Mouse (Mus musculus) c-Kit-positive CD71-positive TER-119-positive erythroid progenitor cells, embryonic 14.5 days (primary cell): Measurements from ENCODE around the gene Olfr1495.
"Not testable (repeated sequence)": the region's sequence is repeated elsewhere in the genome, so short reads cannot be mapped to it uniquely, and the experiment has no call there.

ENCODE experiments used
- DNase-seq: peaks from one replicate; pipeline ENCODE4 v3.0.0-alpha.2; 2013; ENCODE audit warnings: low spot score

The Olfr1495 gene

DNA sequence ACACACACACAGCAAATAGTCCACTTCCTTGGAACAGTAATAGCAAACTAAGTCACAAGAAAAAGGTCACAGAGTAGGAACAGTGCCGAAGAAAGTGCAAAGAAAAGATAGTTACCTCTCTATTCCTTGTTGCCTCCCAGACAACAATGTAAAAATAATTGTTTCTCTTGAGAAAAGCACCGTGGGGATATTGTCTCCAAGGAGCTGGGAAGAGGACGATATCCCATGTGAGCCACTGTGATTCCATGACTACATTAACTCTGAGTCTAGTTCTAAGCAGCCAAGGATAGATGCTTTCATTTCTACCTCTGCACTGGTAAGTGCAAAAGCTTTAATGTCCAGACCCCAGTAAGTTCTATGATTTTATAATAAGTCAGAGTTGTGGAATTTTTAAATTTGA is at the start of gene Olfr1495:
TSS of gene Olfr1495 (plus strand) at position 301 of the 400 bp plus-strand sequence.
- DNase-seq: no peak

DNA sequence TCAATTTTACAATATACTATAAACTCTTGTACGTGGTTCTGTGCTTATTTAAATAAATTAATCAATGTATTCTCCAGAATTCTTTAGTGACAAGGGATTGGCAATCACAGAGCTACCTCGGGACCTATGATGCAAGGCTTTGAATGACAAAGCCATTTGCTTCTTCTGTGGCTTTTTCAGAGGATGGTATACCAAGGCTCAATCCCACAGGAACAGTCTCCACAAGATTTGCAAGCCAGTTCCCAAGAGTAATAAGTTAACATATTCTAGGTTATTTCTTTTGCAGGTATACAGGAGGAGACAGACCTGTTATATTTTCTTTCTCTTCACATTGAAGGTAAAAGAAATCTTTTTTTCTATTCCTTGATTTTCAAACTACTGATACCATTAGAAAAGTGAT is 41.4 kb upstream of the Olfr1495 start, which contains the start of gene Olfr1493-ps1:
TSS of gene Olfr1493-ps1 (plus strand) at position 301 of the 400 bp plus-strand sequence.
- DNase-seq: no peak

DNA sequence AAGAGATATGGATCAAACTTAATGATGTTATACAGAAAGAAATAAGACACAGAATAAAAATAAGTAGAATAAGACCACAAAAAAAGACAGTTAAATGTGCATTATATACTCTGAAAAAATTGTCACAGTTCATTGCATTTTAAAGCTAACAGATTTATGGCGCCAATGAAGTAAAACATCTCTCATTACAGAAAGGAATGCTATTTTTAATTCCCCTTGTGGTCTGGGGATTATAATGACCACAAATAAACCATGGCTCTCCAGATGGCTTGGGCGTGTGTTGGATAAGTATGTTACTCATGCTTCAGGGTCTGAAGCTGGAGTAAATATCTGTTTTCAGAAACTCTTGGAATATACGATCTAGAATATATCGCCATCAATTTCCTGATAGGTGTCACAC is 25.0 kb upstream of the Olfr1495 start, which contains the start of gene Olfr1494:
TSS of gene Olfr1494 (plus strand) at position 301 of the 400 bp plus-strand sequence.
- no peak for DNase-seq

DNA sequence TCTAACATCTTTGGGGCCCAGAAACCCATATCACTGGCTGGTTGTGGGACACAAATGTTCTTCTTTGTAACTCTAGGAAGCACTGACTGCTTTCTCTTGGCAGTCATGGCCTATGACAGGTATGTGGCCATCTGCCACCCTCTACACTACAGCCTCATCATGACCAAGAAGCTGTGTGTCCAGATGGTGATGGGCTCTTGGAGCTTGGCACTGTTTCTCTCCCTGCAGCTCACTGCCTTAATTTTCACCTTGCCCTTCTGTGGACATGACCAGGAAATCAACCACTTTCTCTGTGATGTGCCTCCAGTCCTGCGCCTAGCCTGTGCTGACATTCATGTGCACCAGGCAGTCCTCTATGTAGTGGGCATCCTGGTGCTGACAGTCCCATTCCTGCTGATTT is 15.0 kb upstream of the Olfr1495 start:
- DNase-seq: no peak

DNA sequence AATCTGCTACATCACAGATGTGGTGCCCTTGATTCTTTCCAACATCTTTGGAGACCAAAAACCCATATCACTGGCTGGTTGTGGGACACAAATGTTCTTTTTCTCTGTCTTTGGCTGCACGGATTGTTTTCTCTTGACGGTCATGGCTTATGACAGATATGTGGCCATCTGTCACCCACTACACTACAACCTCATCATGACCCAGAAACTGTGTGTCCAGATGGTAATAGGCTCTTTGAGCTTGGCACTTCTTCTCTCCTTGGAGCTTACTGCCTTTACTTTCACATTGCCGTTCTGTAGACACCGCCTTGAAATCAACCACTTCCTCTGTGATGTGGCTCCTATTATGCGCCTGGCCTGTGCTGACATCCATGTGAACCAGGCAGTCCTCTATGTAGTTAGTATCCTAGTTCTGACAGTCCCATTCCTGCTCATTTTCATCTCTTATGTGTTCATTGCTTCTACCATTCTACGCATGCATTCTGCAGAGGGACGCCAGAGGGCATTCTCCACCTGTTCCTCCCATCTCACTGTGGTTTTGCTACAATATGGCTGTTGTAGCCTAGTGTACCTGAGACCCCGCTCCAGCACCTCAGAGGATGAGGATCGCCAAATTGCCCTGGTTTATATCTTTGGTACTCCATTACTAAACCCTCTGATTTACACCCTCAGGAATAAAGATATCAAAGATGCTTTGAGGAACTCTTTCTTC is 4.3 kb downstream of the Olfr1495 start:
- no peak for DNase-seq

DNA sequence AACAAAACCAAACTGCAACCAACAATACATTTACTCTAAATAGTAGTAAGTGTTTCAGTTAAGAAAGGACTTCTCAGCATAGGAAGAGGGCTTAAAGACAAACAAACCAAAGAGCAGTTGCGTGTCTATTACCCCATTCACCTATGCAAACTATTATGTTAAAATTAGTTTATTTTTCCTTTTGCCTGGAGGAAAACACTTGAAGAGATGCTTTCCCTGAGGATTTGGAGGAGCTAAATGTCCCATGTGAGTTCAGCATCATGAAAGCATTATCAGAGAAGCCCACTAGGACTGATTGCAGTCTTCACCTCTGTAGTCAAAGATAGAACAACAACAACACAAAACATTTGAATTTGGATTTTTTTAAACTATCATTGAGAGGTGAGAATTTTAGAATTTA is 13.2 kb downstream of the Olfr1495 start, which contains the start of gene Olfr1496:
TSS of gene Olfr1496 (plus strand) at position 301 of the 400 bp plus-strand sequence.
- no peak for DNase-seq

DNA sequence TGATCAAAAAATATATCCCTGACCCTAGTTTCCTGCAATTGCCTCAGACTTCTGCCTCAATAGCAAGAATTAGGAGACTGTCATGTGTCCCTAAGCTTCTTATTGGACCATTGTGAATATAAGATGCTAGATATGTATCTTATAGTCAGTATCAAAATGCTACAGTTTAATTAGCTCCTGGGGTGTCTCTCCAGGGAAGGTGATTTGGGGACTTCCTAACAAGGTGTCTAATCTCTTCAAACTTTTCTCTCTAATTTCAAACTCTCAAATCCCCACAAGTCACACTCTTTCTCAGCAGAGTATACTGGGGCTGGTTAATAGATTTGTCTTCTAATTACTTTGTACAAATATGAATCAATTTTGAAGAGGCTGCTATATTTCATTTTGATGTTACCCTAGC is 33.7 kb downstream of the Olfr1495 start, which contains the start of gene Olfr1497:
TSS of gene Olfr1497 (minus strand) at position 101 of the 400 bp plus-strand sequence.
- no peak for DNase-seq

DNA sequence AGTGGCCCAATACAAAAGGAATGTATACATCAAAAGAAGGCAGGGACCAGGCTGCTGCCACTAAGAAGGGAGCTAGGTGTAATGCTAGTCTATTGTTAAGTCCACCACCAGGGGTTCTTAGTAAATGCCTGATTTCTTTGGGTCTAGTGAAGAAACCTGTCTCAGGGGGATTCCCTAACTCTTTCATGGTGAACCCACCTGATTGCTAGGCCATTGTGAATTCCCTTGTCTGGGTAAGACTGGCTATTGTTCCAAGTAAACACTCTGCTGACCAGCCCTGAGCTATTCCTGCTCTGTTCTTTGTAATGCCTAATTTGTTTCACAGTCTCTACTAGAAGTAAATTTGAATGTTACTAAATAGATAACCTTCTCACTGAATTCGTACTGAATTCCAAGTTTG is 41.1 kb downstream of the Olfr1495 start:
- not testable (repeated sequence) for DNase-seq

DNA sequence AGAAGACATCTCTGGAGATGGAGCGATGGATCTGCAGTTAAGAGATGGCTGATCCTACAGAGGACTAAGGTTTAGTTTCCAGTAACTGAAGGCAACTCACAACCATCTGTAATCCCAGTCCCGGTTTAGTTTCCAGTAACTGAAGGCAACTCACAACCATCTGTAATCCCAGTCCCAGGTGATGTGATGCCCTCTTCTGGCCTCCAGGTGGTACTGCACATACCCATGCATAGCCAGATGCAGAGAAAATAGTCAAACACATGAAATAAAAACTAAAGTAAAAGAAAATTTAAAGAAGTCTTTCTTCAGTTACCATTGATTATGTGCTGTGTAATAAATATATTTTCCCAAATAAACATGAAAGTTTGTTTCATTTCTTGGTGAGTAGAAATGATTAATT is 48.4 kb downstream of the Olfr1495 start:
- DNase-seq: no peak

DNA sequence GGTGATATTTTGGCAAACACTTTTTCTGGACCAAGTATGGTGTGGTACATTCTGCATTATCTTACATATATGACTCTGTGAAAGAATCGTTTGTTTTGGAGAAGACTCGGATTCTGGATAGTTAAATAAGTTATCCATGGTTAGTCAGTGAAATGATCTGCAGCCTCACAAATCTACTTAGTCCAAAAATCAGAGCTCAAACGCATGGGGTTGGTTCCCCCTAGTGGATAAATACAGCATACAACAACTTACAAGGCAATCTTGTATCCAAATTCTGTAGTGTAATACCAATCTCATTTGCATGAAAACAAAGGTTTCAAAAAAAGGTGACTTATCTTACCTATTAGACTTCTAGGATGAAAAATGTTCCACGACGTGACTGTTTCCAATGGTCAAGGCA is 54.4 kb downstream of the Olfr1495 start:
- DNase-seq: no peak

DNA sequence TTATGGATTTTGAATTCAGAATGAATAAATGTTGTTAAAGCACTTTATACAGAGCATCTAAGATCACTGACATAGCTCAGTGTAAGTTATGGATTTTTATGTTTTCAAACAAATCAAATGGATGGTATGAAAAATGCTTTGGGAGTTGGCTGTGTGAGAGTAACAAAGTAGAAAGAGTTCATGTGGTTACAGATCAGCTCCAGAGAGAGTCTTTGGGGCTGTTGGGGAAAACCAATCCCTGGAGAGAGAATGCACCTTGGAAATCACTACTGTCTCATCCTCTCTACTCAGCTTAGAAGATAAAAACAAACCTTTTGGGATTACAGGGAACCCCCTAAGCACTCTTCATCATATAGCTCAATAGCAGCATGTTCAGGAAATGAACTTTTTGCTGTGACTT is 54.9 kb downstream of the Olfr1495 start, which contains the start of gene Olfr1499:
TSS of gene Olfr1499 (minus strand) at position 101 of the 400 bp plus-strand sequence.
- no peak for DNase-seq
